Mouse (Mus musculus) stomach, postnatal 0 days (tissue): ENCODE results near the gene Usp28.

ENCODE experiments used
- CTCF ChIP-seq: IDR thresholded peaks from 2 replicates; pipeline ENCODE4 v1.5.1; 2016; ENCODE audit warnings: antibody characterized with exemption, low read depth, mild to moderate bottlenecking, moderate library complexity
- EP300 ChIP-seq: optimal IDR thresholded peaks from 2 replicates; pipeline ENCODE3; 2016; ENCODE audit warnings: antibody characterized with exemption

DNA sequence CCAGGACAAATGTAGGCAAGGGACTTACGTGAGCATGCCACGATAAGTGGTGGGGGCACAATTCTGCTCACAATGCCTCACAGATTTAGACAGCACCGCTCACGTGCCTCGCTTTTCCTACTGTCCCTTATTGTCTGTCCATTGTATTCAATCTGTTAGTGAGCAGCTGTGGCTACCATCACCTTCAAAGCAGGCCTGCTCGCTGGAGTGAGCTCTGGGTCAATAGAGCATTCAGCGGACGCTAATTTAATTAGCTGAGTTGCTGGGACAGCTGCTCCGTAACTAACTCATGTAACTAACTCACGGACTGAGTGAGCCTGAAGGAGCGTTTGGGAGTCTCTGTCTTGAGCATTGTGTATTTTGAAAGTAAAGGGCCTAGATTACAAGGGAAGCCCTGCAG lies 102.1 kb downstream of the Usp28 start:
- TF ChIP-seq CTCF (no peak), EP300 (no peak)
